Mouse (Mus musculus): ENCODE results near the gene Ppcdc.

The Ppcdc gene

DNA sequence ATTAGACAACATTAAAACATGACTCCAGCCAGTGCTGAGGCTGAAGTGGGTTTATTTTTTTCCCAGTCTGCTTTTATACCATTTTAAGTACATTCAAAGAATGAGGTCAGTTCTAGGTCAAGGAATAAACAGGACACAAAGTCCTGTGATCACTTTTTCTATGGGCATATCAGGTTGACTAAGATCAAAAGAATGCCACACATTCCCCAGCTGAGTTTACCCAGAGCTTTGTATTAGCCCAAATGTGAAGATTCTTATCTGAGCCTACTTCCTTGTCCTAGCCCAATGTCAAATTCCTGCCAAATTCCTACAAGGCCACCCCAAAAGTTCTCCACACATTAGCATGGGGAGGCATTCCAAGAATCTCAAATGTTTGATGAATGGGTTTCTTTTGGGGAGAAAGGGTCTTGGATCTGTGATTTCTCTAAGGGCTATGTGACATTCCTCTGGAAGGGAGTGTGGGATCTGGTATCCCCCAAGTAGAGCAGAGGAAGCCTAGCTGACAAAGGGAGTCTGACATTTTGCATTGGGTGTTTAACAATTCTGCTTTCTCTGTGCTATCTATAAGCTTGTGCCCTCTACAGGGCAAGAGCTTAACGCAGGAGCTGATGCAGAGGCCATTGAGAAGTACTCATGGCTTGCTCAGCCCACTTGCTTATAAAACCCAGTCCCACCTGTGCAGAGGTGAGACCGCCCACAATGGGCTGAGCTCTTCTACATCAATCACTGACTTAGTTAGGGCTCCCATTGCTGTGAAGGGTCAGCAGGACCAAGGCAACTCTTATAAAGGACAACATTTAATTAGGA, 85.3 kb downstream of the Ppcdc start:
- DNase-seq (ENCODE audit: low spot score), result no peak

DNA sequence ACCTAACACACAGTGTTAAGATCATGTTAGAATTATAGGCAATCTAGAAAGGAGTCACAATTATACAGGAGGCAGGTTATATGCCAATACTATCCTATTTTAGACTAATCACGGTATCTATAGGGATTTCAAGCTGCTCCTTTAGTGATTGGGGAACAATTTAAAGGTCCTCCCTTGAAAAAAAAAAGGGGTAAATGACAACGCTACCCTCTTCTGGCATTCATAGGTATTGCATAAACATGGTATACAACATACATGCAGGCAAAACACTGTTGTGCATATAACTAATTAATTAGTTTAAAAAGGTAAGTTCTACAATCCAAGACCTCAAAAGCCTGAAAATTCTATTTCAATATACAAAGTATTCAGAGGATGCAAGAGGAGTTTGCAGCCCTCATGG, 88.6 kb downstream of the Ppcdc start:
- no peak for DNase-seq (ENCODE audit: low spot score)

- DNase-seq (ENCODE audit: low spot score), result no peak
Observed at GRCm38 (mm10) chr9:57345902-57346301, 94.0 kb downstream of the Ppcdc start.

DNA sequence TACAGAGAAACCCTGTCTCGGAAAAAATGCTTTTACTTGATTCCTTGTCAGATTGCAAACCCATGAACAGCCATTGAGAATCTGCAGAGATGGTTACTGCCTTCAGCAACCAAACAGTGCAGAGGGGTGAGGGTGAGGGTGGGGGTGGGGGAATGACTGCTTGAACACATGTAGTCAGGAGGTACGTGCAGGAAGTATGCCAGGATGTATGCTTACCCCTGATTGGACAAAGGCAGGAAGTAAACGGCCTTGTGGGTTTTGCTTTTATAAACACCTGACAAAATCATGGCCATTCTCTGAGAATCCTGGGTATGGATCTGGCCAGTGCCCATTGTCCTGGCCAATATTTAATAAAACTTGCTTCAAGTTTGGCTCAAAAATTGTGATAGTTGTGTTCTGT, 96.2 kb downstream of the Ppcdc start:
- DNase-seq (ENCODE audit: low spot score), result no peak

DNA sequence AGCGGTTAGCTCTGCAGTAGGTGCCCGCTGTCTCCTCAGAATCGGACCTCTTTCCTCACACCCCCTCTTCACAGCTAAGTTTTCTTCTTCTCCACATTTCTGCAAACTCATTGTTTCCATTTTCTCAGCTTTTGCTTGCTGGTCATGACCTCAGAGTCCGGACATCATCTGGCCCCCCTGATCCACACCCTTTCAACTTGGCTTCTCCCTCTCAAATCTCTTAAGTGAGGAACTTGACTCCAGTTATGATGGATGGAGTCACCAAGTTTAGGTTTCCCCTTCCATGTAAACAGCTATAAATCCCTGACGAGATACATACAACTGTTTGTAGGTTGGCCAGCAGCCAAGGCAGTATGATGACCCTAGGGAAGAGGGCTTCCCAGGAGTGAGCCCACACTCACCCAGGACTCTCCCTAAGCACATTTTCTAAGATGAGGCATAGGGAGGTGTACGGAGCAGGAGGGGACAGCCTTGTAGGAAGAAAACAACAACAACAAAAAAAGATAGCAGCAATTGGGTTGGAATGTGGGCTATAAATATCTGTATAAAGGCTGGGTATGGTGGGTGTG, 96.9 kb downstream of the Ppcdc start:
- no peak for DNase-seq (ENCODE audit: low spot score)

DNA sequence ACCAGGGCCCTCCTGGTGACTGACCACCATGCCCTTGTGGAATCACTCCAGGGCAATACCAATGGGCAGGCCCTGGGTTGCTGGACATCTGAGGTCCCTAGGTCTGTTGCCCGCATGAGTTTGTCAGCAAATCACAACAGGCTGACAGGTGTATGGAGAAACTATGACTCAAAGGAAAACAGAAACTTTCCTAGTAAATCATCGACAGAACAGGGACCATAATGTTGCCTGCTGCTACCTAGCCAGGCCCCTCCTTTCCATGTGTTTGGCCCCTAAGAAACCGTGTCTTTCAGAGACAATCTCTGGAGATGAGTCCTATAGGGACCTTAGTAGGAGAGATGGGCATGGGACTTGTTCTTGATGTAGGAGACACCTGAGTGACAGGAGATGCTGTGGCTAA, 97.7 kb downstream of the Ppcdc start:
- no peak for DNase-seq (ENCODE audit: low spot score)

- no peak for DNase-seq (ENCODE audit: low spot score)
Observed at GRCm38 (mm10) chr9:57340361-57340760, 99.6 kb downstream of the Ppcdc start.

DNA sequence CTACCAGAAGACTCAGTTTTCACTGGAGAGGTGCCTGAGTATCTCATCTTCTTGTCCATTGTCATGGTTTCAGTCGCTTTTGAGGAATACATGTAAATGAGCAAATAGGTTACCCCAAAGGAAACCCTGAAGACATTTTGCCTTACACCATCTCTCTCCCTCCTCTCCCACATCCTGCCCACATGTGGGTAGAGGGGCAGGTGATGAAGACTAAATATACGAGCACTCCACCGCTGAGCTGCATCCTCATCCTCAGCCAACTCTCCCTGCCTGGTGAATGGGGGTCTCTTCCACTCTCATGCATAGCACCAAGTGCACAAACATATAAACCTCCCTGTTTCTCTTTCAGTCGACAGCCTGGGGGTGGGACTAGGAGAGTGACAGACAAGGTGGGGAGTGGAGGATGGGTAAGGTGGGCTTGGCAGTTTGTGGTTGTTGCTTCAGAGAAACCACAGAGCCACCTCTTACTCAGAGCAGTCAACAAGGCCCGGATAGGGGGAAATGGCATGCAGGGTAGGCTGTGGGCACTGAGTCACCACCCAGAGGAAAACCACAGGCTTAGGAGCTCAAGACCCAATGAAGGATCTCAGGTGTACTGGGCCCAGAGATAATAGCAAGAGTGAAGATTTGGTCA, 100.2 kb downstream of the Ppcdc start:
- no peak for DNase-seq (ENCODE audit: low spot score)

GRCm38 (mm10) chr9:57338706-57339105, 101.2 kb downstream of the Ppcdc start:
- DNase-seq (ENCODE audit: low spot score), result no peak
